Mouse (Mus musculus): ENCODE measurements around the gene Spata31d1d. TPM values are rescaled to one million over a fixed set of nuclear protein-coding genes. Genes with fewer than 3 reads are reported as not detected.

Spata31d1d gene
- polyA plus RNA-seq, 1 experiment from 2014 or later = not detected

DNA sequence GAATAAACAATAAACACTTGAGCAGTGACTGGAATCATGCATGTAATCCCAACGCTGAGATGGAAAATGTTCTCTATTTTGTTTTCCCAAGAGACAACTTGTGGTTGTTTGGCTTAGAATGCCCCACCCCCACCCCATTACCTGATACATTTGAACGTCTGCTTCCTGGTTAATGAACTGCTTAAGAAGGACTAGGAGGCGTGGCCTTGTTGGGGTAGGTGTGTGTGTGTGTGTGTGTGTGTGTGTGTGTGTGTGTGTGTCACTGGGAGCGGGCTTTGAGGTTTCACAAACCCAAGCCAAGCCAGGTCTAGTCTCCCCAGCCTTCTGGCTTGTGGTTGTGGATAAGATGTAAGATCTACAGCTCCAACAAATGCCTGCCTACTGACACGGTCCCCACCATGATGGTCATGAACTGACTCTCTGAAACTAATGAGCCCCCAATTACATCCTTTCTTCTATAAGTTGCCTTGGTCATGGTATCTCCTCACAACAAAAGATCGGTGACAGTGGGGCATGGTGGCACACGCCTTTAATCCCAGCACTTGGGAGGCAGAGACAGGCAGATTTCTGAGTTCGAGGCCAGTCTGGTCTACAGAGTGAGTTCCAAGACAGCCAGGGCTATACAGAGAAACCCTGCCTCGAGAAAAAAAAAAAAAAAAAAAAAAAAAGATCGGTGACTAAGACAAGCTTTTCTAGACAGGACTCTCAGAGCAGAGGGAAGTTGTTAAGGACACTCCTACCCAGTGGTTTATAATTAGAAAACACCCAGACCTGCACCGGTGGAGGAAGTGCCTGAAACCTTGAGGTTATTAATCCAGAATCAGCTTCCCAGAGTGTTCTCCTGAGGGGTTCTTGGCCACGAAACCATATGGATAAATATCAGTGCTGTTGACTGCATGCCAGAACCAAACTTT, 55.0 kb downstream of the Spata31d1d start:
- WGBS = 69% methylated on average over 12 of the region's 12 CpGs
- no peaks in the 10 kb centered on the region for H3K9me3 ChIP-seq (ENCODE audit: control insufficient read depth, low read length)
- no peak for ATAC-seq
- no peak overlapping the region for H3K27ac ChIP-seq (ENCODE audit: low read length)
- H3K36me3 ChIP-seq (ENCODE audit: control insufficient read depth, insufficient read depth, low read length) = no peaks in the 10 kb centered on the region
- H3K4me1 ChIP-seq (ENCODE audit: control insufficient read depth, insufficient read depth, low read length) = peaks cover 13% of the 10 kb centered on the region
- no peak overlapping the region for H3K4me3 ChIP-seq (ENCODE audit: low read length)
- no peaks in the 10 kb centered on the region for H3K27me3 ChIP-seq (replicated peaks; ENCODE audit: control insufficient read depth, insufficient read depth, low read length)
- H3K4me2 ChIP-seq (ENCODE audit: low read depth, low read length) = no peak overlapping the region
- H3K9ac ChIP-seq (ENCODE audit: low read depth, low read length) = no peak overlapping the region

Other genes with a start within 250 kb of the Spata31d1d start
- 10.2 and 10.7 TPM in 2 replicates for gene Agtpbp1, start 146.5 kb downstream of the Spata31d1d start, polyA plus RNA-seq (2015; fragmentation: Nextera tagmentation; extraction: Ambion mirVana)
- gene Naa35, start 146.5 kb downstream of the Spata31d1d start, polyA plus RNA-seq (2015; fragmentation: Nextera tagmentation; extraction: Ambion mirVana) = 61.2 and 67.8 TPM in 2 replicates
- gene Golm1, start 55.9 kb downstream of the Spata31d1d start, polyA plus RNA-seq (2015; fragmentation: Nextera tagmentation; extraction: Ambion mirVana) = 85.4 and 90.4 TPM in 2 replicates
- not detected in 2 replicates for gene 4921517D22Rik, start 37.6 kb downstream of the Spata31d1d start, polyA plus RNA-seq (2015; fragmentation: Nextera tagmentation; extraction: Ambion mirVana)
- gene Spata31d1a, start 21.4 kb downstream of the Spata31d1d start, polyA plus RNA-seq (2015; fragmentation: Nextera tagmentation; extraction: Ambion mirVana) = not detected in 2 replicates
- gene Spata31d1b, start 19.5 kb downstream of the Spata31d1d start, polyA plus RNA-seq (2015; fragmentation: Nextera tagmentation; extraction: Ambion mirVana) = not detected in 2 replicates
- not detected in 2 replicates for gene 1700014D04Rik, start 15.0 kb upstream of the Spata31d1d start, polyA plus RNA-seq (2015; fragmentation: Nextera tagmentation; extraction: Ambion mirVana)
- gene Isca1, start 38.1 kb upstream of the Spata31d1d start, polyA plus RNA-seq (2015; fragmentation: Nextera tagmentation; extraction: Ambion mirVana) = 131 and 133 TPM in 2 replicates
- not detected in 2 replicates for gene Gm49354, start 50.5 kb upstream of the Spata31d1d start, polyA plus RNA-seq (2015; fragmentation: Nextera tagmentation; extraction: Ambion mirVana)
- gene Tut7, start 91.4 kb upstream of the Spata31d1d start, polyA plus RNA-seq (2015; fragmentation: Nextera tagmentation; extraction: Ambion mirVana) = 36.1 and 38.7 TPM in 2 replicates

Measured in intestine, embryonic 16.5 days (tissue).